Mouse (Mus musculus): ENCODE data around the gene Tbkbp1. TPM values are rescaled to one million over a fixed set of nuclear protein-coding genes. Genes with fewer than 3 reads are reported as not detected.

Tbkbp1 gene
- polyA plus RNA-seq, 1 experiment, result 0.22 TPM

- H3K27me3 ChIP-seq (ENCODE audit: control insufficient read depth, insufficient read depth, insufficient read length), result no peaks in the 10 kb centered on the region
- H3K4me3 ChIP-seq, result no peak overlapping the region
- H3K79me2 ChIP-seq (ENCODE audit: control insufficient read depth, insufficient read depth), result no peaks in the 10 kb centered on the region
- no peaks in the 10 kb centered on the region for H3K36me3 ChIP-seq (ENCODE audit: control insufficient read depth, insufficient read depth)
- no peak overlapping the region for H3ac ChIP-seq (ENCODE audit: control insufficient read depth, insufficient read length)
- TF ChIP-seq SRF (IDR thresholded peaks at IDR 0.05; ENCODE audit: control insufficient read depth, insufficient read length, low read depth), result no peak
- TF ChIP-seq E2F4 (IDR thresholded peaks at IDR 0.05; ENCODE audit: insufficient read depth), result no peak
- TF ChIP-seq MYOD1 (IDR thresholded peaks at IDR 0.05; ENCODE audit: control insufficient read depth in 1 of 3, insufficient read length in 2 of 3, low read depth in 2 of 3), result no peak
- H3K4me2 ChIP-seq (ENCODE audit: low read depth), result no peak overlapping the region
These were observed 64.9 kb downstream of the Tbkbp1 start for GRCm38 (mm10) chr11:97086365-97086764.

Other genes with a start within 250 kb of the Tbkbp1 start
- 65.8 TPM for gene Cdk5rap3, start 235.0 kb downstream of the Tbkbp1 start, polyA plus RNA-seq (2012; fragmentation: generic; extraction: Trizol)
- gene Prr15l, start 223.4 kb downstream of the Tbkbp1 start, polyA plus RNA-seq (2012; fragmentation: generic; extraction: Trizol), result 0.07 TPM
- gene Pnpo, start 207.5 kb downstream of the Tbkbp1 start, polyA plus RNA-seq (2012; fragmentation: generic; extraction: Trizol), result 7.5 TPM
- 11.5 TPM for gene Sp2, start 168.5 kb downstream of the Tbkbp1 start, polyA plus RNA-seq (2012; fragmentation: generic; extraction: Trizol)
- gene Sp6, start 138.1 kb downstream of the Tbkbp1 start, polyA plus RNA-seq (2012; fragmentation: generic; extraction: Trizol), result 6.0 TPM
- gene Scrn2, start 121.6 kb downstream of the Tbkbp1 start, polyA plus RNA-seq (2012; fragmentation: generic; extraction: Trizol), result 22.4 TPM
- 1.4 TPM for gene Lrrc46, start 110.1 kb downstream of the Tbkbp1 start, polyA plus RNA-seq (2012; fragmentation: generic; extraction: Trizol)
- gene Mrpl10, start 109.9 kb downstream of the Tbkbp1 start, polyA plus RNA-seq (2012; fragmentation: generic; extraction: Trizol), result 66.0 TPM
- 1.4 TPM for gene Osbpl7, start 100.9 kb downstream of the Tbkbp1 start, polyA plus RNA-seq (2012; fragmentation: generic; extraction: Trizol)
- gene Tbx21, start 36.2 kb downstream of the Tbkbp1 start, polyA plus RNA-seq (2012; fragmentation: generic; extraction: Trizol), result not detected
- 103 TPM for gene Kpnb1, start 36.4 kb upstream of the Tbkbp1 start, polyA plus RNA-seq (2012; fragmentation: generic; extraction: Trizol)
- 45.6 TPM for gene Npepps, start 129.1 kb upstream of the Tbkbp1 start, polyA plus RNA-seq (2012; fragmentation: generic; extraction: Trizol)
- gene Mrpl45, start 164.2 kb upstream of the Tbkbp1 start, polyA plus RNA-seq (2012; fragmentation: generic; extraction: Trizol), result 36.3 TPM
- 0.08 TPM for gene Gpr179, start 200.6 kb upstream of the Tbkbp1 start, polyA plus RNA-seq (2012; fragmentation: generic; extraction: Trizol)
- 19.8 TPM for gene Socs7, start 211.1 kb upstream of the Tbkbp1 start, polyA plus RNA-seq (2012; fragmentation: generic; extraction: Trizol)

Data from myocyte (in vitro differentiated cells).